In the genomic region with DNA sequence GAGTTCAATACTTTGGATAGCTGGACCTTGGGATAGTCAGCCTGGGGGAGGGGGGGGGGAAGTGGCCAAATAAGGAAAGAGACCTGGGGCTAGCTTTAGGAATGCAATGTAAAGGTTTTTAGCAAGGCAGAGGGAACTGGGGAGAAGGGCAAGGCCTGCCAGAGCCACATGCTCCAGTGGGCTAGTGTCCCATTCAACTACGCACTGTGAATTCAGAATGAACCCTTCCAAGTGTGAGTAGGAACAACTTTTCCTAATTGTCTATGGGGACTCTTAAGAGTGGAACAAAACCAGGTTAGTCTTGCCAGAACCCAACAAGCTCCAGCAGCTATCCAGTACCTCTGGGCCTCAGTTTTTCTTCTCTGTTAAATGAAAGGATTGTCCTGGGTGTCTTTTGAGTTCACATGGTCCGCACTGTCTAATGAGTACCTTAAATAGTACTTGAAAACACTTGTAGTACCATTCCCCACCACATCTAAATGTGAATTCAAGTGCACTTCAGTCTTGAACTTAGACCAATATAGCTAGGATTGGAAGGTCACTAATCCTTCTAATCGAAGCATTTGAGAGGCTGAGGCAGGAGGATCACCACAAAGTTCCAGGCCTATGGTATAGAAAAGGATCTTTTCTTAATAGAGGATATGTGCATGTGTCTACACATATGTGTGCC, we compare ENCODE assay signal across 24 mouse cellular contexts.
A peak's percentile ranks its signal among the peaks of the same experiment; 100 is the strongest.
DNase-seq lines count a peak whose midpoint lies in the region; TF ChIP-seq lines count a peak whose summit lies in the region.
"Had no signal": no experiment of that assay in that cellular context is flagged by ENCODE, and none has a peak within 500 bp of the region (broad histone marks: within the 10 kb centered on the region; RNA-seq: fewer than 3 reads in every experiment).

No protein-coding gene starts in this region.

- H3K4me3 ChIP-seq in layer of hippocampus, adult 2 months: no peak overlapping the region
- H3K4me3 ChIP-seq: embryonic facial prominence, embryonic 12.5 days; intestine, embryonic 15.5 days; midbrain, embryonic 15.5 days; neural tube, embryonic 12.5 days had no signal

- DNase-seq in adrenal gland, postnatal 10 days: peak; percentile 56
- no peak for DNase-seq in adrenal gland, postnatal 4 days (ENCODE audit: low spot score in 2 of 2)
- no peak for DNase-seq in layer of hippocampus, adult 2 months (ENCODE audit: low spot score in 2 of 2)
- DNase-seq in layer of hippocampus, postnatal 36 days: no peak
- peak; percentile 54 for DNase-seq in R1 (ENCODE audit: low read depth, low spot score)
- DNase-seq in lung, postnatal 36 days: no peak
- DNase-seq in ovary, postnatal 10 days (ENCODE audit: low spot score): no peak
- DNase-seq: cerebellum, adult 11-12 months; cerebellum, adult 9-11 months; embryo, embryonic 11 days; gastrocnemius, postnatal 10 days; heart, postnatal 14 days; kidney, adult 2 months; kidney, postnatal 36 days; left cerebral cortex, postnatal 4 days; liver; lung, adult 2 months; lung, postnatal 10 days; thymus, postnatal 14 days had no signal

- H3K27ac ChIP-seq in layer of hippocampus, adult 2 months: no peak overlapping the region
- H3K27ac ChIP-seq: embryonic facial prominence, embryonic 12.5 days; intestine, embryonic 15.5 days; liver, embryonic 14.5 days; midbrain, embryonic 15.5 days; neural tube, embryonic 12.5 days had no signal

- peak; percentile 50 for TF ChIP-seq CTCF in layer of hippocampus, adult 2 months (conservative IDR thresholded peaks at IDR 0.05)

Comparison
In these comparisons a context has a peak if more than half of its experiments do, and no peak if none do; other contexts are left out.
1. DNase-seq: peak in adrenal gland, postnatal 10 days (single experiment) and R1 (single experiment); none in adrenal gland, postnatal 4 days (0 of 2), layer of hippocampus, adult 2 months (0 of 2), layer of hippocampus, postnatal 36 days (0 of 2), lung, postnatal 36 days (single experiment) and ovary, postnatal 10 days (single experiment).